ENCODE assay signal across 9 mouse cellular contexts in the genomic region with DNA sequence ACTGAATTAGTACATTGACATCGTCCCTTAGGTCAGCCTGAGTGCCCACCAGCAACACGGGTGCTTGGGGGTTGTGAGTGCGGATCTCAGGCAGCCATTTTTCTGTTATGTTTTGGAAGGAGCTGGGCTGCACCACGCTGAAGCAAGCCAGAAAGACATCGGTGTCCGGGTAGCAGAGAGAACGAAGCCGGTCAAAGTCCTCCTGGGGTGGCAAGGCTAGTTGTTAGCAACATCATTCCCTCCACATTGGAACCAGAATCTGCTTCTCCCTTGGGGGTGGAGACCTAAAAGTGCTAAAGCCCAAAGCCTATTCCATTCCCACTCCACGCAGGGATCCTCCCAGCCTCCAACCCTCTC. TPM values are rescaled to one million over a fixed set of nuclear protein-coding genes. Genes with fewer than 3 reads are reported as not detected.
DNase-seq lines count a peak whose midpoint lies in the region; ATAC-seq and TF ChIP-seq lines count a peak whose summit lies in the region.
"Had no signal": no experiment of that assay in that cellular context is flagged by ENCODE, and none has a peak within 500 bp of the region (broad histone marks: within the 10 kb centered on the region; RNA-seq: fewer than 3 reads in every experiment).

No protein-coding gene starts in this region.

- WGBS in hindbrain, embryonic 13.5 days, result 56% methylated on average over 9 of the region's 9 CpGs
- WGBS in liver, postnatal 0 days (ENCODE audit: insufficient replicate concordance), result 63% methylated on average over 9 of the region's 9 CpGs

- H3K4me3 ChIP-seq in ES-Bruce4 (ENCODE audit: low read depth, low read length), result peak overlapping the region; percentile 71
- H3K4me3 ChIP-seq in hindbrain, embryonic 13.5 days, result peak overlapping the region; percentile 59
- peak overlapping the region; percentile 61; the same call in 1 of the 2 replicates for H3K4me3 ChIP-seq in liver, postnatal 0 days (ENCODE audit: low read depth, low read length)

- no peaks in the 10 kb centered on the region for H3K27me3 ChIP-seq in ES-Bruce4 (ENCODE audit: control insufficient read depth, insufficient read depth, low read length, poor library complexity, severe bottlenecking)
- H3K27me3 ChIP-seq in hindbrain, embryonic 13.5 days, result peaks cover 26% of the 10 kb centered on the region
- peaks cover 9% of the 10 kb centered on the region; the same call in 1 of the 2 replicates for H3K27me3 ChIP-seq in liver, postnatal 0 days (ENCODE audit: insufficient read depth, low read length)

- TF ChIP-seq EP300 in ES-Bruce4 (IDR thresholded peaks at IDR 0.05; ENCODE audit: insufficient read depth, low read depth, low read length), result no peak
- no peak for TF ChIP-seq EP300 in liver, postnatal 0 days (IDR thresholded peaks at IDR 0.05; ENCODE audit: low read depth)

- no peak overlapping the region for H3K27ac ChIP-seq in ES-Bruce4 (ENCODE audit: insufficient read depth, low read length)
- H3K27ac ChIP-seq in hindbrain, embryonic 13.5 days, result peak overlapping the region; percentile 71; the same call in 1 of the 2 replicates
- H3K27ac ChIP-seq in liver, postnatal 0 days (ENCODE audit: low read depth), result no peak overlapping the region

- no peaks in the 10 kb centered on the region for H3K4me1 ChIP-seq in ES-Bruce4 (ENCODE audit: control insufficient read depth, insufficient read depth, low read length)
- H3K4me1 ChIP-seq in hindbrain, embryonic 13.5 days (replicated peaks), result peaks cover 27% of the 10 kb centered on the region
- H3K4me1 ChIP-seq in liver, postnatal 0 days (ENCODE audit: insufficient read depth), result peaks cover 7% of the 10 kb centered on the region

- TF ChIP-seq CTCF in ES-Bruce4 (IDR thresholded peaks at IDR 0.05; ENCODE audit: low read depth, low read length), result no peak
- TF ChIP-seq CTCF in liver, postnatal 0 days (IDR thresholded peaks at IDR 0.05; ENCODE audit: low read depth), result no peak

- DNase-seq in heart, adult 11 months, result peak; percentile 72
- DNase-seq in heart, postnatal 14 days, result no peak
- no peak for DNase-seq in liver, postnatal 0 days
- DNase-seq in layer of hippocampus, postnatal 14 days (ENCODE audit: low spot score in 2 of 2), result no peak
- no peak for DNase-seq in layer of hippocampus, adult 8-10 months (ENCODE audit: low spot score in 2 of 2)
- no peak for DNase-seq in testis, postnatal 14 days (ENCODE audit: low spot score)

- H3K4me2 ChIP-seq in hindbrain, embryonic 13.5 days, result peak overlapping the region; percentile 68
- H3K4me2 ChIP-seq in liver, postnatal 0 days (ENCODE audit: low read depth, low read length), result peak overlapping the region; percentile 97

- no peak for ATAC-seq in hindbrain, embryonic 13.5 days (ENCODE audit: low FRiP score)
- no peak for ATAC-seq in liver, postnatal 0 days

- no peak overlapping the region for H3K9ac ChIP-seq in ES-Bruce4 (ENCODE audit: low read depth, poor library complexity, severe bottlenecking)
- H3K9ac ChIP-seq in hindbrain, embryonic 13.5 days, result peak overlapping the region; percentile 78
- H3K9ac ChIP-seq in liver, postnatal 0 days (replicated peaks), result no peak overlapping the region

- H3K9me3 ChIP-seq in ES-Bruce4 (replicated peaks; ENCODE audit: control insufficient read depth, insufficient read depth, low read length, poor library complexity, severe bottlenecking), result no peaks in the 10 kb centered on the region
- no peaks in the 10 kb centered on the region for H3K9me3 ChIP-seq in hindbrain, embryonic 13.5 days
- no peaks in the 10 kb centered on the region for H3K9me3 ChIP-seq in liver, postnatal 0 days (ENCODE audit: low read length)

- H3K36me3 ChIP-seq in ES-Bruce4 (ENCODE audit: control insufficient read depth, insufficient read depth, low read length, poor library complexity, severe bottlenecking), result no peaks in the 10 kb centered on the region
- H3K36me3 ChIP-seq in hindbrain, embryonic 13.5 days, result no peaks in the 10 kb centered on the region
- H3K36me3 ChIP-seq in liver, postnatal 0 days (replicated peaks; ENCODE audit: insufficient read depth, low read length), result no peaks in the 10 kb centered on the region

- intact Hi-C loops in heart, postnatal 14 days (cut with DNase I), result no loop called here

- no peak for TF ChIP-seq POLR2A in ES-Bruce4 (IDR thresholded peaks at IDR 0.05; ENCODE audit: insufficient read depth, low read length)

RNA-seq across cellular contexts. Expression of a gene that starts 0.8 kb away (rescaled TPM):
- total RNA-seq in heart, postnatal 14 days (2021), result not detected
- polyA plus RNA-seq in ES-Bruce4 (2011; ENCODE audit: insufficient read depth, insufficient read length, low read depth, missing spikeins), result 0.36 and 0.78 TPM in 2 replicates
- polyA plus RNA-seq in hindbrain, embryonic 13.5 days (2015; fragmentation: Nextera tagmentation; extraction: Ambion mirVana), result 21.2 and 23.4 TPM in 2 replicates
- not detected in 2 replicates for polyA plus RNA-seq in liver, postnatal 0 days (2015; fragmentation: Nextera tagmentation; extraction: Ambion mirVana)
- 1 to 10 TPM; 9.4 to 9.6 TPM for total RNA-seq in layer of hippocampus, postnatal 14 days (2021)
- total RNA-seq in layer of hippocampus, adult 8-10 months (2022), result 1 to 10 TPM; 8.5 to 10.0 (median 9.7) TPM

RNA-seq across cellular contexts. Expression of a gene that starts 18.3 kb away (rescaled TPM):
- total RNA-seq in heart, postnatal 14 days (2021), result 10 to 100 TPM; 12.8 to 13.3 TPM
- 11.7 and 12.8 TPM in 2 replicates for polyA plus RNA-seq in ES-Bruce4 (2011; ENCODE audit: insufficient read depth, insufficient read length, low read depth, missing spikeins)
- polyA plus RNA-seq in hindbrain, embryonic 13.5 days (2015; fragmentation: Nextera tagmentation; extraction: Ambion mirVana), result 26.0 and 26.1 TPM in 2 replicates
- polyA plus RNA-seq in liver, postnatal 0 days (2015; fragmentation: Nextera tagmentation; extraction: Ambion mirVana), result 4.7 TPM in 2 replicates
- total RNA-seq in layer of hippocampus, postnatal 14 days (2021), result 10 to 100 TPM; 34.0 to 34.3 TPM
- total RNA-seq in layer of hippocampus, adult 8-10 months (2022), result 10 to 100 TPM; 42.9 to 47.2 (median 45.5) TPM

RNA-seq across cellular contexts. Expression of a gene that starts 33.1 kb away (rescaled TPM):
- under 1 TPM; 0.17 to 0.26 TPM for total RNA-seq in heart, postnatal 14 days (2021)
- polyA plus RNA-seq in ES-Bruce4 (2011; ENCODE audit: insufficient read depth, insufficient read length, low read depth, missing spikeins), result 57.3 and 71.4 TPM in 2 replicates
- 0.72 and 0.99 TPM in 2 replicates for polyA plus RNA-seq in hindbrain, embryonic 13.5 days (2015; fragmentation: Nextera tagmentation; extraction: Ambion mirVana)
- polyA plus RNA-seq in liver, postnatal 0 days (2015; fragmentation: Nextera tagmentation; extraction: Ambion mirVana), result 0.44 and 0.60 TPM in 2 replicates
- under 1 TPM; 0.64 to 0.88 TPM for total RNA-seq in layer of hippocampus, postnatal 14 days (2021)
- 1 to 10 TPM; 2.2 to 5.6 (median 2.9) TPM for total RNA-seq in layer of hippocampus, adult 8-10 months (2022)

RNA-seq across cellular contexts. Expression of a gene that starts 40.6 kb away (rescaled TPM):
- total RNA-seq in heart, postnatal 14 days (2021), result not detected
- polyA plus RNA-seq in ES-Bruce4 (2011; ENCODE audit: insufficient read depth, insufficient read length, low read depth, missing spikeins), result not detected in 2 replicates
- not detected in 2 replicates for polyA plus RNA-seq in hindbrain, embryonic 13.5 days (2015; fragmentation: Nextera tagmentation; extraction: Ambion mirVana)
- polyA plus RNA-seq in liver, postnatal 0 days (2015; fragmentation: Nextera tagmentation; extraction: Ambion mirVana), result not detected in 2 replicates
- total RNA-seq in layer of hippocampus, postnatal 14 days (2021), result not detected
- total RNA-seq in layer of hippocampus, adult 8-10 months (2022), result not detected

RNA-seq across cellular contexts. Expression of a gene that starts 55.3 kb away (rescaled TPM):
- 10 to 100 TPM; 19.5 to 22.3 TPM for total RNA-seq in heart, postnatal 14 days (2021)
- polyA plus RNA-seq in ES-Bruce4 (2011; ENCODE audit: insufficient read depth, insufficient read length, low read depth, missing spikeins), result 0.18 TPM in 1 of 2 replicates, not detected in the other
- 5.4 and 5.9 TPM in 2 replicates for polyA plus RNA-seq in hindbrain, embryonic 13.5 days (2015; fragmentation: Nextera tagmentation; extraction: Ambion mirVana)
- 1.8 and 1.9 TPM in 2 replicates for polyA plus RNA-seq in liver, postnatal 0 days (2015; fragmentation: Nextera tagmentation; extraction: Ambion mirVana)
- total RNA-seq in layer of hippocampus, postnatal 14 days (2021), result 1 to 10 TPM; 5.6 to 6.3 TPM
- 1 to 10 TPM; 2.1 to 3.7 (median 3.2) TPM for total RNA-seq in layer of hippocampus, adult 8-10 months (2022)
- polyA plus RNA-seq: C2C12 had no signal

Comparison
In these comparisons a context has a peak if more than half of its experiments do, and no peak if none do; other contexts are left out.
1. RNA of a gene that starts 0.8 kb away (total RNA-seq): 8.5 to 10.0 TPM in layer of hippocampus, adult 8-10 months and 9.4 to 9.6 TPM in layer of hippocampus, postnatal 14 days; not detected in heart, postnatal 14 days; every median in the first group is over 4 times any median in the second.
2. Peak in every context shown above with its lines, with median percentiles within 50 percentile points of each other: H3K4me3 ChIP-seq.